Comparison of ENCODE assay signal across 9 mouse cellular contexts in genomic region chr1:194629135-194629689, GRCm38 (mm10). TPM values are rescaled to one million over a fixed set of nuclear protein-coding genes. Genes with fewer than 3 reads are reported as not detected.
A peak's percentile ranks its signal among the peaks of the same experiment; 100 is the strongest.
DNase-seq lines count a peak whose midpoint lies in the region; ATAC-seq lines count a peak whose summit lies in the region.
"Had no signal": no experiment of that assay in that cellular context is flagged by ENCODE, and none has a peak within 500 bp of the region (broad histone marks: within the 10 kb centered on the region; RNA-seq: fewer than 3 reads in every experiment).

No protein-coding gene starts in this region.

- H3K4me1 ChIP-seq in hindbrain, embryonic 10.5 days (replicated peaks): peaks cover 97% of the 10 kb centered on the region
- peaks cover 74% of the 10 kb centered on the region for H3K4me1 ChIP-seq in midbrain, embryonic 13.5 days (replicated peaks)
- H3K4me1 ChIP-seq in intestine, embryonic 15.5 days (replicated peaks): peaks cover 12% of the 10 kb centered on the region

- no peaks in the 10 kb centered on the region for H3K9me3 ChIP-seq in hindbrain, embryonic 10.5 days
- no peaks in the 10 kb centered on the region for H3K9me3 ChIP-seq in midbrain, embryonic 13.5 days
- H3K9me3 ChIP-seq in intestine, embryonic 15.5 days: no peaks in the 10 kb centered on the region

- peak overlapping the region; percentile 83 for H3K27ac ChIP-seq in hindbrain, embryonic 10.5 days
- H3K27ac ChIP-seq in midbrain, embryonic 13.5 days: peak overlapping the region; percentile 51; the same call in 1 of the 2 replicates
- H3K27ac ChIP-seq in intestine, embryonic 15.5 days: no peak overlapping the region

- H3K27me3 ChIP-seq in hindbrain, embryonic 10.5 days (ENCODE audit: insufficient read depth, poor library complexity, severe bottlenecking): no peaks in the 10 kb centered on the region
- no peaks in the 10 kb centered on the region for H3K27me3 ChIP-seq in midbrain, embryonic 13.5 days
- no peaks in the 10 kb centered on the region for H3K27me3 ChIP-seq in intestine, embryonic 15.5 days (replicated peaks)

- H3K4me3 ChIP-seq in hindbrain, embryonic 10.5 days: peak overlapping the region; percentile 13; the same call in 1 of the 2 replicates
- H3K4me3 ChIP-seq in midbrain, embryonic 13.5 days (replicated peaks): no peak overlapping the region
- no peak overlapping the region for H3K4me3 ChIP-seq in intestine, embryonic 15.5 days (replicated peaks)
- H3K4me3 ChIP-seq: erythroblast, embryonic 14.5 days had no signal

- H3K9ac ChIP-seq in midbrain, embryonic 13.5 days (replicated peaks): no peak overlapping the region; the same call in 1 of the 2 replicates
- H3K9ac ChIP-seq in intestine, embryonic 15.5 days: no peak overlapping the region

- no peaks in the 10 kb centered on the region; the same call in 1 of the 2 replicates for H3K36me3 ChIP-seq in hindbrain, embryonic 10.5 days
- no peaks in the 10 kb centered on the region for H3K36me3 ChIP-seq in midbrain, embryonic 13.5 days
- no peaks in the 10 kb centered on the region for H3K36me3 ChIP-seq in intestine, embryonic 15.5 days

- peak; percentile 19 to 29 for DNase-seq in cerebellum, postnatal 25 days
- no peak for DNase-seq in cerebellum, adult 9-11 months
- DNase-seq in brain, adult 2 months (ENCODE audit: low read depth, low spot score): peak; percentile 78
- peak; percentile 79 for DNase-seq in hindbrain, embryonic 10.5 days (ENCODE audit: low spot score)
- no peak for DNase-seq in ovary, postnatal 36 days (ENCODE audit: low spot score)
- DNase-seq in liver: no peak

- peak overlapping the region; percentile 23; the same call in 1 of the 2 replicates for H3K4me2 ChIP-seq in midbrain, embryonic 13.5 days (replicated peaks)
- no peak overlapping the region for H3K4me2 ChIP-seq in intestine, embryonic 15.5 days (replicated peaks)

- 5% methylated on average over 2 of the region's 2 CpGs for WGBS in hindbrain, embryonic 10.5 days
- WGBS in midbrain, embryonic 13.5 days: 7% methylated on average over 2 of the region's 2 CpGs
- 31% methylated on average over 2 of the region's 2 CpGs for WGBS in intestine, embryonic 15.5 days

- peak; percentile 81 for ATAC-seq in midbrain, embryonic 13.5 days
- no peak for ATAC-seq in intestine, embryonic 15.5 days

RNA-seq across cellular contexts. Expression of gene Plxna2, which starts 11.2 kb away (rescaled TPM):
- 17.5 and 23.9 TPM in 2 replicates for polyA plus RNA-seq in hindbrain, embryonic 10.5 days (2016; fragmentation: Nextera tagmentation; extraction: Ambion mirVana)
- 20.4 and 23.3 TPM in 2 replicates for polyA plus RNA-seq in midbrain, embryonic 13.5 days (2015; fragmentation: Nextera tagmentation; extraction: Ambion mirVana)
- 5.6 and 5.9 TPM in 2 replicates for polyA plus RNA-seq in intestine, embryonic 15.5 days (2015; fragmentation: Nextera tagmentation; extraction: Ambion mirVana)

Comparison
In these comparisons a context has a peak if more than half of its experiments do, and no peak if none do; other contexts are left out.
1. DNase-seq: peak in cerebellum, postnatal 25 days (2 of 2), brain, adult 2 months (single experiment) and hindbrain, embryonic 10.5 days (single experiment); none in cerebellum, adult 9-11 months (single experiment), ovary, postnatal 36 days (single experiment) and liver (single experiment).